ENCODE assay signal across 25 mouse cellular contexts in genomic region chr13:29751201-29751600, GRCm38 (mm10).
"Had no signal": no experiment of that assay in that cellular context is flagged by ENCODE, and none has a peak within 500 bp of the region (broad histone marks: within the 10 kb centered on the region; RNA-seq: fewer than 3 reads in every experiment).

No protein-coding gene starts in this region.

- H3K27ac ChIP-seq: heart, embryonic 10.5 days; heart, embryonic 13.5 days; heart, embryonic 15.5 days; hindbrain, embryonic 13.5 days; hindbrain, embryonic 15.5 days; hindbrain, postnatal 0 days; kidney, embryonic 15.5 days; kidney, postnatal 0 days; limb, embryonic 13.5 days; limb, embryonic 15.5 days; liver, embryonic 12.5 days had no signal

- ATAC-seq: hindbrain, postnatal 0 days; intestine, embryonic 16.5 days; liver, embryonic 12.5 days had no signal

- H3K36me3 ChIP-seq: heart, embryonic 10.5 days; heart, embryonic 13.5 days; heart, embryonic 15.5 days; hindbrain, embryonic 13.5 days; hindbrain, embryonic 15.5 days; kidney, embryonic 15.5 days; limb, embryonic 13.5 days; liver, embryonic 12.5 days had no signal

- DNase-seq: gastrocnemius, postnatal 14 days; gastrocnemius, postnatal 36 days; heart, adult 18-20 months; heart, postnatal 14 days; heart, postnatal 36 days; kidney, adult 11 months; kidney, adult 2 months; kidney, adult 9 months; kidney, postnatal 14 days; kidney, postnatal 36 days; layer of hippocampus, adult 9-11 months; layer of hippocampus, postnatal 36 days; left cerebral cortex, postnatal 4 days had no signal

- H3K9me3 ChIP-seq: heart, embryonic 10.5 days; heart, embryonic 13.5 days; heart, embryonic 15.5 days; hindbrain, embryonic 13.5 days; hindbrain, embryonic 15.5 days; kidney, embryonic 15.5 days; limb, embryonic 13.5 days; limb, embryonic 15.5 days; liver, embryonic 12.5 days had no signal

- H3K27me3 ChIP-seq: heart, embryonic 13.5 days; heart, embryonic 15.5 days; hindbrain, embryonic 13.5 days; hindbrain, embryonic 15.5 days; kidney, embryonic 15.5 days; limb, embryonic 13.5 days; limb, embryonic 15.5 days; liver, embryonic 12.5 days had no signal

- H3K9ac ChIP-seq: heart, embryonic 13.5 days; heart, embryonic 15.5 days; hindbrain, embryonic 13.5 days; hindbrain, embryonic 15.5 days; kidney, embryonic 15.5 days; limb, embryonic 13.5 days; limb, embryonic 15.5 days; liver, embryonic 12.5 days had no signal

- H3K4me2 ChIP-seq: heart, embryonic 13.5 days; heart, embryonic 15.5 days; hindbrain, embryonic 13.5 days; hindbrain, embryonic 15.5 days; kidney, embryonic 15.5 days; limb, embryonic 13.5 days; limb, embryonic 15.5 days; liver, embryonic 12.5 days had no signal

- H3K4me1 ChIP-seq: heart, embryonic 15.5 days had no signal

- H3K4me3 ChIP-seq: heart, embryonic 10.5 days; heart, embryonic 13.5 days; heart, embryonic 15.5 days; hindbrain, embryonic 13.5 days; hindbrain, embryonic 15.5 days; kidney, embryonic 15.5 days; limb, embryonic 13.5 days; limb, embryonic 15.5 days; liver, embryonic 12.5 days had no signal
